Mouse (Mus musculus) neural tube, embryonic 14.5 days (tissue): ENCODE data around the gene Cpsf4. TPM values are rescaled to one million over a fixed set of nuclear protein-coding genes. Genes with fewer than 3 reads are reported as not detected.

Experiments
- ATAC-seq: fragments of 200-750 bp; cut with Nextera tagmentation; 2 replicates; pipeline ENCODE4 v1.8.0; 2017; ENCODE audit warnings: low read depth, mild to moderate bottlenecking, moderate TSS enrichment, moderate library complexity
- H3K27ac ChIP-seq: fragments of 300-500 bp; sonication (generic); 2 replicates; pipeline ENCODE4 v1.5.1; 2014; ENCODE audit warnings: low read depth, mild to moderate bottlenecking, control low read depth, low read length, moderate library complexity, mixed read lengths
- H3K27me3 ChIP-seq: fragments of 300-500 bp; sonication (generic); 2 replicates; pipeline ENCODE4 v1.6.1; 2014; ENCODE audit warnings: low read length; ENCODE audit not compliant: control insufficient read depth, insufficient read depth
- H3K36me3 ChIP-seq: fragments of 300-500 bp; sonication (generic); 2 replicates; pipeline ENCODE4 v1.6.1; 2014; ENCODE audit warnings: low read length, mixed read lengths; ENCODE audit not compliant: control insufficient read depth, insufficient read depth
- H3K4me1 ChIP-seq: fragments of 300-500 bp; sonication (generic); 2 replicates; pipeline ENCODE4 v1.6.1; 2014; ENCODE audit warnings: low read length; ENCODE audit not compliant: control insufficient read depth, insufficient read depth
- H3K4me2 ChIP-seq: fragments of 300-500 bp; sonication (generic); 2 replicates; pipeline ENCODE4 v1.6.1; 2014; ENCODE audit warnings: mild to moderate bottlenecking, low read depth, low read length, control low read depth
- H3K4me3 ChIP-seq: fragments of 300-500 bp; sonication (generic); 2 replicates; pipeline ENCODE4 v1.5.1; 2014; ENCODE audit warnings: low read depth, low read length, control low read depth, mixed read lengths
- H3K9ac ChIP-seq: fragments of 300-500 bp; sonication (generic); replicated peaks from 2 replicates; pipeline ENCODE4 v1.6.1; 2014; ENCODE audit warnings: low read depth, mild to moderate bottlenecking, control low read depth, low read length, mixed read lengths
- H3K9me3 ChIP-seq: fragments of 300-500 bp; sonication (generic); 2 replicates; pipeline ENCODE4 v1.6.1; 2016; ENCODE audit warnings: low read length; ENCODE audit not compliant: control insufficient read depth
- WGBS: fragments of 180-500 bp; shearing (Covaris S2); extraction: QIAGEN DNeasy Blood & Tissue Kit; methylation state at CpG from one replicate; pipeline ENCODE4 v1.1.7; 2014; 5-methylcytosine and 5-hydroxymethylcytosine counted together
- polyA plus RNA-seq: library from polyadenylated mRNA; unstranded; fragments of >200 nt; fragmentation: Nextera tagmentation; extraction: Ambion mirVana; gene quantifications from 2 replicates; pipeline ENCODE4 v1.2.1, GENCODE M21; 2014

Gene Cpsf4
- polyA plus RNA-seq, 1 experiment from 2014 or later, result 31.3 TPM

GRCm38 (mm10) chr5:145211340-145211739, 44.3 kb downstream of the Cpsf4 start:
- H3K4me2 ChIP-seq, result no peak overlapping the region
- H3K36me3 ChIP-seq, result no peaks in the 10 kb centered on the region
- no peak overlapping the region for H3K9ac ChIP-seq
- H3K4me1 ChIP-seq, result no peaks in the 10 kb centered on the region
- H3K27ac ChIP-seq, result no peak overlapping the region
- H3K9me3 ChIP-seq, result no peaks in the 10 kb centered on the region
- H3K4me3 ChIP-seq, result no peak overlapping the region
- 96% methylated on average over 4 of the region's 4 CpGs for WGBS
- ATAC-seq, result no peak
- H3K27me3 ChIP-seq, result no peaks in the 10 kb centered on the region

DNA sequence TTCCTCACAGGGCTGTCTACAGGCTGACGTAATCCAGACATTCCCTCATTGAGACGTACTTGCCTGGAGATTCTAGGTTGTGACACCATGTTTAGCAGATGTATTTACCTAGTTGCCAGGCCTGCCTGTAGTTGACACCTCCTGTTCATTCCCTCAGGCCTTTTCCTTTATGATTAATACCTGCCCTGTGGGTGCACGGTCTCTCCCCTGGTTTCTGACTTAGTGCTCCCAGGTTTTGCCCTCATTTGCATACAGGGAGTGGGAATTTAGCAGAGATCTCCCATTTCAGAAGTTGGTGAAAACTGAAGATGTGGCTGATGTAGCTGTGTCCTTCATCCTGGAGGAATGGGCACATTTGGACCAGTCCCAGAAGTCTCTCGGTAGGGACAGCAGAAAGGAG, 45.2 kb downstream of the Cpsf4 start:
- ATAC-seq, result no peak
- no peaks in the 10 kb centered on the region for H3K4me1 ChIP-seq
- no peaks in the 10 kb centered on the region for H3K36me3 ChIP-seq

GRCm38 (mm10) chr5:145213505-145213904, 46.5 kb downstream of the Cpsf4 start:
- no peaks in the 10 kb centered on the region for H3K4me1 ChIP-seq
- H3K27me3 ChIP-seq, result no peaks in the 10 kb centered on the region
- no peak overlapping the region for H3K4me2 ChIP-seq
- ATAC-seq, result no peak
- H3K36me3 ChIP-seq, result no peaks in the 10 kb centered on the region
- no peak overlapping the region for H3K27ac ChIP-seq
- H3K4me3 ChIP-seq, result no peak overlapping the region
- no peaks in the 10 kb centered on the region for H3K9me3 ChIP-seq
- no peak overlapping the region for H3K9ac ChIP-seq
- WGBS, result 91% methylated on average over 3 of the region's 3 CpGs

More for the DNA sequence above, 45.2 kb downstream of the Cpsf4 start:
- H3K4me3 ChIP-seq, result no peak overlapping the region
- no peak overlapping the region for H3K4me2 ChIP-seq
- no peak overlapping the region for H3K27ac ChIP-seq
- H3K9ac ChIP-seq, result no peak overlapping the region
- no peaks in the 10 kb centered on the region for H3K27me3 ChIP-seq
- WGBS, result 97% methylated on average over 4 of the region's 4 CpGs
- no peaks in the 10 kb centered on the region for H3K9me3 ChIP-seq

DNA sequence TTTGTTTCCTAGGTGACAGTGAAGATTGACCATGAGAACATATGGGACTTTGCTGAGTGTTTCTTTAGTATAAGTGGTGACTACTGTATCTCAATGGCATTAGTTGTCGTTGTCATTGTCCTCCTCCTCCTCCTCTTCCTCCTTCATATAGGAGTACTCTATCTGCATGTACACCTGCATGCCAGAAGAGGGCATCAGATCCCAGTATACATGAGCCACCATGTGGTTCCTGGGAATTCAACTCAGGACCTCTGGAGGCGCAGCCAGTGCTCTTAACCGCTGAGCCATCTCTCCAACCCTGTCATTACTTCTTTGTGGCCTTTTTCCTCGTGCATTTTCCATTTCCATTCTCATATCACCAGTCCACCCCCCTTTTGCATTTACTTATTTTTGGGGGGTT, 47.7 kb downstream of the Cpsf4 start:
- H3K9ac ChIP-seq, result no peak overlapping the region
- H3K4me3 ChIP-seq, result no peak overlapping the region
- peaks cover 3% of the 10 kb centered on the region; the same call in 1 of the 2 replicates for H3K36me3 ChIP-seq
- no peaks in the 10 kb centered on the region for H3K9me3 ChIP-seq
- no peak for ATAC-seq
- no peaks in the 10 kb centered on the region for H3K4me1 ChIP-seq
- no peaks in the 10 kb centered on the region for H3K27me3 ChIP-seq
- H3K4me2 ChIP-seq, result no peak overlapping the region
- WGBS, result 71% methylated on average over 4 of the region's 4 CpGs
- no peak overlapping the region for H3K27ac ChIP-seq

GRCm38 (mm10) chr5:145217746-145218145, 50.7 kb downstream of the Cpsf4 start:
- Histone ChIP-seq H3K9ac (no peak overlapping the region), H3K27me3 (no peaks in the 10 kb centered on the region), H3K4me1 (no peaks in the 10 kb centered on the region), H3K36me3 (peaks cover 25% of the 10 kb centered on the region), H3K4me3 (no peak overlapping the region), H3K9me3 (no peaks in the 10 kb centered on the region), H3K4me2 (no peak overlapping the region), H3K27ac (no peak overlapping the region)
- ATAC-seq, result no peak
- WGBS, result 88% methylated on average over 6 of the region's 6 CpGs

GRCm38 (mm10) chr5:145218206-145218605, 51.2 kb downstream of the Cpsf4 start:
- ATAC-seq, result no peak
- H3K27ac ChIP-seq, result no peak overlapping the region
- H3K9me3 ChIP-seq, result no peaks in the 10 kb centered on the region
- H3K27me3 ChIP-seq, result no peaks in the 10 kb centered on the region
- H3K4me3 ChIP-seq, result no peak overlapping the region
- no peak overlapping the region for H3K9ac ChIP-seq
- no peaks in the 10 kb centered on the region for H3K4me1 ChIP-seq
- 96% methylated on average over 21 of the region's 21 CpGs for WGBS
- no peak overlapping the region for H3K4me2 ChIP-seq
- H3K36me3 ChIP-seq, result peaks cover 25% of the 10 kb centered on the region

- Histone ChIP-seq H3K27ac (no peak overlapping the region), H3K9me3 (no peaks in the 10 kb centered on the region), H3K36me3 (peaks cover 25% of the 10 kb centered on the region), H3K9ac (no peak overlapping the region), H3K4me1 (no peaks in the 10 kb centered on the region), H3K4me2 (no peak overlapping the region), H3K4me3 (no peak overlapping the region), H3K27me3 (no peaks in the 10 kb centered on the region)
- ATAC-seq, result no peak
- 94% methylated on average over 20 of the region's 20 CpGs for WGBS
Observed at GRCm38 (mm10) chr5:145218671-145219070, 51.7 kb downstream of the Cpsf4 start.

GRCm38 (mm10) chr5:145219981-145220380, 53.0 kb downstream of the Cpsf4 start:
- WGBS, result 89% methylated on average over 8 of the region's 8 CpGs
- peaks cover 25% of the 10 kb centered on the region for H3K36me3 ChIP-seq

DNA sequence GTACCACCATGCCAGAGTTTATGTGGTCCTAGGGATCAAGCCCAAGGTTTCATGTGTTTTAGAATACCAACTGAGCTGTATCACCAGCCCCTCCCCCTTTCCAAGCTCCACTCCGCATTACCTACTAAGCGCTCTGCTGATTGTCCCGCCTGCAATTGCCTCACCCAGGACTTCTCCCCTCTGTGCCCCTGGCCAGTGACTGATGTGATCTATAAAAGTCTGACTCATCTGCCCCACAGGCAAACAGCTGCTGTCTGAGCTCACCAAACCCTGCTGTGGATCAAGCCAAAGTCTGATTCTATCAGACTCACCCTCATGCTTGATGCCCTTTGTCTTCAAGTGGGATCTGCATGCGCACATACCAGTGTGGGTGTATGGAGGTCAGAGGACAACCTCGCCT, 55.8 kb downstream of the Cpsf4 start:
- no peaks in the 10 kb centered on the region for H3K4me1 ChIP-seq
- no peaks in the 10 kb centered on the region for H3K9me3 ChIP-seq
- no peak overlapping the region for H3K4me3 ChIP-seq
- H3K27ac ChIP-seq, result no peak overlapping the region
- peaks cover 25% of the 10 kb centered on the region for H3K36me3 ChIP-seq
- H3K4me2 ChIP-seq, result no peak overlapping the region
- H3K9ac ChIP-seq, result no peak overlapping the region
- no peaks in the 10 kb centered on the region for H3K27me3 ChIP-seq
- 86% methylated on average over 5 of the region's 5 CpGs for WGBS
- no peak for ATAC-seq

More at GRCm38 (mm10) chr5:145219981-145220380, 53.0 kb downstream of the Cpsf4 start:
- Histone ChIP-seq H3K27me3 (no peaks in the 10 kb centered on the region), H3K9me3 (no peaks in the 10 kb centered on the region), H3K4me3 (no peak overlapping the region), H3K27ac (no peak overlapping the region), H3K9ac (no peak overlapping the region), H3K4me1 (no peaks in the 10 kb centered on the region), H3K4me2 (no peak overlapping the region)
- no peak for ATAC-seq
